Mouse (Mus musculus) lung, postnatal 4 days (tissue): ENCODE data around the gene Canx.

ENCODE experiments used
- DNase-seq, 2 experiments: peaks; one replicate each; pipeline ENCODE4 v3.0.0; 2021

The Canx gene

DNA sequence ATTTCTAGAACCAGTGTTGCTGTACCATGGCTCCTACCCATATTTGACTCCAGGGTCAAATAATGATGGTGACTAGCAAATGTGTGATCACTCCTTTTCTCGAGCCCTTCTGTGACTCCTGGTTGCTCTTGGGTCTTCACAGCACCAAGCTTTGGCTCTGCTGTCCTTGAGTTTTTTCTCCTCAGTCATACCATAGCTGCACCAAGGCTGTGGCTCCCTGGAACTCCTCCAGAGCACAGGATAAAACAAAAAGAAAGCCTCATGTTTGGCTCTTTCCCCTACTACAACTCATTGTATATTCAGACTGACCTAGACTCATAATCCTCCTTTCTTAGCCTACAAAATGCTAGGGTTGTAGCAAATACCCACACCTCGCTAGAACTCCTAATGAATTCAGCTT, 52.7 kb downstream of the Canx start:
- no peak for DNase-seq

DNA sequence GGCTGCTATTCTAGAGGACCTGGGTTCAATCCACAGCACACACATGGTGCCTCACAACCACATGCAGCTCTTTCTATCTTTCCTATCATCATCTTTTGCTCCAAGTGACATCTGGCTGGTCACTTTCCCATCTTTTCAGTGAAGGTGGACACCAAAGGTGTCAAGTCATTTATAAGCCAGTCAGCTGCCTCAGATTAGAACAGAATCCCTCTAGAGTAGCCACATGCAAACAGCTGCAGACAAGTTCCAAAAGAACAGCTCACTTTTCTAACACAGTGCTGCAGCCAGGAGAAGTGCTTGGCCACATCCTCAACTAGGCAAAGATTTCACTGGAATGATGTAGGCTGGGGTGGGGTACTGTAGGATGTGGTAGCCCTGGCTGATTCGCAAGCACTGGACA, 55.6 kb downstream of the Canx start:
- no peak for DNase-seq

GRCm38 (mm10) chr11:50269163-50269562, 56.3 kb downstream of the Canx start:
- DNase-seq = peak in 1 of 2 experiments; percentile 50

GRCm38 (mm10) chr11:50266997-50267396, 58.5 kb downstream of the Canx start:
- no peak for DNase-seq

- DNase-seq = peak in 1 of 2 experiments; percentile 75
These were observed 59.5 kb downstream of the Canx start for GRCm38 (mm10) chr11:50265931-50266330.

- peak; percentile 43 to 86 for DNase-seq
These were observed 62.3 kb downstream of the Canx start for GRCm38 (mm10) chr11:50263198-50263597.

GRCm38 (mm10) chr11:50262020-50262419, 63.5 kb downstream of the Canx start:
- peak; percentile 50 to 56 for DNase-seq

DNA sequence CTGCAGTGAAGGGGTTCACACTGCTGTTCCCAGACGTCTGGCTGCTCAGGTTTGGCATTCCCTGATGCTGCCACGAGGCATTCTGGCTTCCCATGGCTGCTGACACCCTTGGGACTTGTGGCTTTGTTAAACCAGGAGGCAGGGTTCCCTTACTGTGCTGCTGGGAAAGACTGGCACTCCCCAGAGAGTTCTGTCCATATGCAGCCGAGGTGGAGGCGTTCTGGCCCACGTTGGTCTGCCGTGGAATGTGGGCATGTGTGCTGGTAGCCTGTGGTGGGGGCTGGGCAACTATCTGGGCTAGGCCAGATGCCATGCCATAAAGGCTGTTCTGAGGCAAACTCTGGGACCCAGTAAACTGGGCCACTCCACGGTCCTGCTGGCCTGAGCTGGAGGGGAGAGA, 67.2 kb downstream of the Canx start:
- no peak for DNase-seq

GRCm38 (mm10) chr11:50256615-50257014, 68.9 kb downstream of the Canx start:
- DNase-seq = no peak

DNA sequence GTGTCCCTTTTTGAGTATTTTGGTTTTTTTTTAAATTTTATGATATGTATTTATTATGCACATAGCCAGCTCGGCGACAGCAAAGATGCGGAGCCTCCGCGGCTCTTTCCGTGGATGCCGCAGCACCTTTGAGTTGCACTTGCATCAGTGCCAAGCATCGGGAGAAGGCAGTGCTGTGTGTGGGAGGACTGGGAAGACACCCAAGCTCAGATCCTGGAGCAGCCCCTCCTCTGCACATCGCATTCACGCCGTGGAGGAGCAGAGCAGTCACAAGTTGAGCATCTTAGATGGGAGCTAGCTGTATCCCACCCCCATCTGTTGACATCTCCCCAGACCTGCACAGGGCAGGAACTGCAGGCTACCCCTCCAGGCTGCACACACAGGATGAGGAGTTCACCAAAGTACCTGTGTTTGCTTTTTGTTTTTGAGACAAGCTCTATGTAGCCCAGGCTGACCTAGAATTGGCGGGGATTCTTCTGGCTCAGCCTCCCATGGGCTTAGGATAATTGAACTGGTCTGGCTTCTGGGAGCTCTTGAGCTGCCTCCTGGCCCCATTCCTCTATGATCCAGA, 71.4 kb downstream of the Canx start:
- no peak for DNase-seq

DNA sequence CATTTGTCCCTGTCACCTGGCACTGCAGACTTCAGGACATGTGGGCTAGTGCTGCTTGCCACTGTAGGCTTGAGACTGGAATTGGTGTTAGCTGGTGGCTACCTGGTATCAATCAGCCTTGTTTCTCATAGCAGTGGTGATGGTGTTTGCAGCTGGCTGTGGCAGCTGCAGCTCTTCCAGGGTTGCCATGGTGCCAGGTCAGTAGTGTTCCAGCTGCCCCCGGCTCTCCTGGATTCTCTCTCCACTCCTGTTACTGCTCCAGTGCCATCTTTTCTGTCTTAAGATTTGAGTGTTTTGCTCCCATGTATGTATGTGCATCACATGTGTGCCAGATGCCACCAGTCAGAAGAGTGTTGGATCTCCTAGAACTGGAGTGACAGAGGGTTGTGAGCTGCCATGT, 72.1 kb downstream of the Canx start:
- DNase-seq = no peak

DNA sequence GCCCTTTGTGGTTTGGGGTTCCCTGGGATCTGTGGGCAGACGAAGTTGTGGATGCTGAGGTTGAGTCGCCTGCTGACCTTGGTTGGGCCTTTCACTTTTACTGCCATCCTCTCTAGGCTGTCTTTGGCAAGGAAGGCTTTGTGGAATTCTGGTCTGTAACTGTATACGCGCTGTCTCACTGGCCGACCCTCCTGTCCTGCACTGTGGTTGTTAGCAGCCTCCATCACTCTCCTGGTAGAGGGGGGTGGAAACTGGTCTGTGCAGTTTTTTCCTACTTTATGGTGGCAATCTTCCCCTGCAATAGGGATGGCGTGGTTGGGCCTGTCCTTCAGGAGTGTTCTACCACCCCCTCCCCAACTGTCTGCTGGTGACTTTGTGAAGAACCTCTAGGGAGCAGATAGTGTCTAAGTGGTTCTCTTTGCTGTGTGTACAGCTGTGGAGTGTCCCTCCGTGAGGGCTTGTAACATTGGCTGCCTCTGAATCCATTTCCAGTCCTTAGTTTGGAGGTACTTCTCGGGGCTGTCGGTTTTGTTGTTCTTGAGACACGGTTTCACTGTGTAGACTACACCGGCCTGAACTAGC, 72.7 kb downstream of the Canx start:
- no peak for DNase-seq

- DNase-seq = peak; percentile 40 to 52
These were observed 73.3 kb downstream of the Canx start for GRCm38 (mm10) chr11:50252166-50252565.

DNA sequence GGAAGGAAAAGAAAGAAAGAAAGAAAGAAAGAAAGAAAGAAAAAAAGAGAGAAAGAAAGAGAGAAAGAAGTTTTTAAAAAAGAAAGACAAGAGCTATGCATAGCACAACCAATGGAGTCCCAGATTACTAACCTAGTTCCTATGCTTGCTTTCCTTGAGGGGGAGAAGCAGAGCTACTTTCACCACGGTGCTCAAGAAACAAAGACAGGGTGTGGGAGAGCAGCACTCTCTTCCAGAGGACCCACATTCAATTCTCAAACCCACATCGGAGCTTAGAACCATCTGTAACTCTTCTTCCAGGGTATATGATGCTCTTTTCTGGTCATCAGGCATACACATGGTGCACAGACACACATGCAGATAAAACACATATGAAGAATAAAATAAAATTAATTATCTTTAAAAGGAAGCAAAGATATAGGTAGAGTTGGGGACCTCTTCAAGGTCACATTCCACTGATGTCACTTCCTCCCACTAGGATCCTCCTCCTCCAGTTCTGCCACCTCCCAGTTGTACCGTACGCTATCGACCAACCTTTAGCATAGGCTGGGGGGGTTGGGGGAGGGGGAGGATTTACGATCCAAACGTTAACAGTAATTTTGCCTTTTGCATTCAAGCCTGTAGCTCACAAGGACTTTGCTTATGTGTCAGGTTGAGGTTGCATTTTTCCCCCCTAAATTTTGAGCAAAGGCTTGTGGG, 76.9 kb downstream of the Canx start:
- no peak for DNase-seq

GRCm38 (mm10) chr11:50245269-50245668, 80.2 kb downstream of the Canx start:
- DNase-seq = no peak
